Mouse (Mus musculus) gonadal fat pad, adult 2 months (tissue): ENCODE measurements at regions not wholly inside any gene's neighbourhood (a gene's known extent, or its start where the extent isn't known, plus 50 kb on each side); places are given as distances from the start of the nearest gene placed in this dataset.
"Not testable (repeated sequence)": the region's sequence is repeated elsewhere in the genome, so short reads cannot be mapped to it uniquely, and the experiment has no call there.

ENCODE experiments used
- DNase-seq: peaks from one replicate; pipeline ENCODE4 v3.0.0-alpha.2; 2012; ENCODE audit warnings: low read depth

DNA sequence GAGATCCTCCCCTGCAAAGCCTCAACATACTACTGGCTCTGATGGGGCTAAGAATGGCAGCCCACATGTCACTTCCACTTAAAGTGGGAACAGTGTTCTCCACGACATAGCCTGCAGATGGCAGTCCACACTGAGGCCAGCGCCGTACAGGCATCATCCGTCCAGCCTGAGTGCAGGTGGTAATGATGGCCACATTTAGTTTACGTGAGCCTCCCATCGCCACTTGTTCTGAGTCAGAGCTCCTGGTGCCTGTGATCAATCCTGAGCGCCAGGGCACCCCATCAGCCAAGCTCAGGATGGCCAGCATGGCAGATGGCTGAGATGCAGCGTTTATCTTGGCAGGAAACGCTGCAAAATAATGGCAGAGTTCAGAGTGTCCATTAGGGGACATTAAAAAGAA, 159.6 kb downstream of the Adgrd1 start:
- no peak for DNase-seq

DNA sequence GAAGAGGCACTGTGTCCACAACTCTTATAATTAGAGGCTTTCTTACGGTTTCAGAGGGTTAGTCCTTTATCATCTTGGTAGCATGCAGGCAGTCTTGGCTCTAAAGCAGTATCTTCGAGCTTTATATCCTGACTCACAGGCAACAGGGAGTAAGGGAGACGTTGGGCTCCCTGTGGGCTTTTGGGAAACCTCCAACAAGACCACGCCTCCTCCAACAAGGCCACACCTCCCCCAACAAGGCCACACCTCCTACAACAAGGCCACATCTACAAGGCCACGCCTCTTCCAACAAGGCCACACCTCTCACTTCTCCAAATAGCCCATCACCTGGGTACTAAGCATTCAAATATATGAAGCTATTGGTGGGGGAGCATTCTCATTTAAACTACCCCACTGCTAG, 160.7 kb downstream of the Adgrd1 start:
- DNase-seq = no peak

- DNase-seq = no peak
Measured at GRCm38 (mm10) chr5:129260689-129261088, 164.1 kb downstream of the Adgrd1 start.

DNA sequence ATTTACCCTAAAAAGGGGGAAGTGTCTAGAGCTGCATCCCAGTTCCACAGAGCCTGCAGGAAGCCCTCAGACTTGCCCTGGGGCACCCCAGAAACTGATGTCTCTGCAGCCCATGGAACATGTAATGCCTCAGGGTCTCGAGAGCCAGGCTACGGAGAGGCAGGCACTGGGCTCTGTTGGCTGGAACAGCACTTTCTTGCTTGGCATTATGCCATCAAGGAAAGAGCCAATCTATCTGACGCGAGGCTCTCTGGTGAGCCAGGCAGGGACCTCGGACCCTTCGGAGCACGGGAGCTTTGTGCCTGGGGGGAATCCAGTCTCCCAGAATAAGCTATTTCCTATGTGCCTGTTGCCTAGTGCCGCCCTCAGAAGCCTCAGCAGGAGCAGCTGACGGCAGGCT, 166.6 kb downstream of the Adgrd1 start:
- DNase-seq = no peak

DNA sequence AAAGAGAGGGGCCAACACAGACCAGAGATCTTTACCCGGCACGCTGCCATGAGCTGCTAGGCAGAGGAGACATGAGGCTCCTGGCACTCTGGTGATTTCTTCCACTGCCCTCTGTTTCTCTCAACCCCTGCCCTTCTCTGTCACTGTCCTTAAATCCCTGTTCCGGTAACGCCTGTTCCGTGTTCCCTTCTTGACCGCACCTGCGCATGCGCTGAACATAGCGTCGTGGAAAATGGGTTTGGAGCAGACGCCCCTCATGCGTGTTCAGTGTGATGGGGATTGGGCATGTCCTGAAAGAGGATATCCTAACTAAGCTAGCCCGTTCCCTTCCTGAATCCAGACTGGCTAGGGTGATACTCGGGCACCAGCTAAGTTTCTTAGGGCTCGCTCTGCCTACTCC, 167.8 kb downstream of the Adgrd1 start:
- no peak for DNase-seq

- no peak for DNase-seq
Measured at GRCm38 (mm10) chr5:129268456-129268855, 171.9 kb downstream of the Adgrd1 start.

- no peak for DNase-seq
Measured at GRCm38 (mm10) chr5:129270051-129270472, 173.5 kb downstream of the Adgrd1 start.

DNA sequence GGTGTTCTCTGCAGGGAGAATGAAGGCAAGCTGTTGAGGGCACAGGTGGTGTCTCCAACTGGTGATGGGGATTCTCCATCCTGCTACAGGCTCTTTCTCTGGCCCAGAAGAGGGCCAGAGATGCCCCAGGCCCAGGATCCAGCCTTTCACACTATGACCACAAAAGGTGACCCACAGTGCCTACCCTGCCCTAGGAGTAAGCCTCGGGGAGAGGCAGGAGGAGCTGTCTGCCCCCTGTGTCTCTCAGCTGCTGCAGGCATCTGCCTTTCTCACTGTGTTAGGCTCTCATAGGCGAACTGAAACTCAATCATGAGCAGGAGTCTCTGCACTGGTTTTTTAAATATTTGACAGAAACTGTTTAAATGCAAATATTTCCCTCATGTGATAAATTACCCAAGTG, 184.9 kb downstream of the Adgrd1 start:
- DNase-seq = no peak

GRCm38 (mm10) chr5:129282133-129282532, 185.6 kb downstream of the Adgrd1 start:
- no peak for DNase-seq

- DNase-seq = no peak
Measured at GRCm38 (mm10) chr5:129282826-129283225, 186.3 kb downstream of the Adgrd1 start.

- no peak for DNase-seq
Measured at GRCm38 (mm10) chr5:129287481-129287880, 190.9 kb downstream of the Adgrd1 start.

DNA sequence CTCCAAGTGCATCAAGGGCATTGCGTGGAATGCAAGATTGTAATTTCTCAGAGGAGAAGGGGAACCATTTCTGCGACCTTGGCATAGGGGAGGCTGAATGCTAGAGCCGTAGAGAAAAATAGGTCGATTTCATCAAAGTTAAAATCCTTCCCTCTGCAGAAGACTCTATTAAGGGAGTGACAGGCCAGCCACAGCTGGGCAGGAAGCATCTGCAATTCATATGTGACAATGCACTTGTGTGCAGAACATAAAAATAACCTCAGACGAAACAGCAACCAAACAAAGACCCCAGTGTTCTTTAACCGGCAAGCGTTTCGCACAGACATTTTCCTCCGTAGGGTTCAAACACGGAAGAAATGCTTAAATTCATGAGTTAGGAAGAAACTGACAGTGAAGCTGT, 196.3 kb downstream of the Adgrd1 start:
- not testable (repeated sequence) for DNase-seq

GRCm38 (mm10) chr5:129294861-129295542, 198.5 kb downstream of the Adgrd1 start:
- not testable (repeated sequence) for DNase-seq

- DNase-seq = no peak
Measured at GRCm38 (mm10) chr5:129297657-129298349, 201.3 kb downstream of the Adgrd1 start.

GRCm38 (mm10) chr5:129298646-129299455, 202.2 kb upstream of the Sfswap start:
- no peak for DNase-seq

- no peak for DNase-seq
Measured at GRCm38 (mm10) chr5:129299456-129299765, 201.6 kb upstream of the Sfswap start.

GRCm38 (mm10) chr5:129300423-129300822, 200.6 kb upstream of the Sfswap start:
- no peak for DNase-seq

DNA sequence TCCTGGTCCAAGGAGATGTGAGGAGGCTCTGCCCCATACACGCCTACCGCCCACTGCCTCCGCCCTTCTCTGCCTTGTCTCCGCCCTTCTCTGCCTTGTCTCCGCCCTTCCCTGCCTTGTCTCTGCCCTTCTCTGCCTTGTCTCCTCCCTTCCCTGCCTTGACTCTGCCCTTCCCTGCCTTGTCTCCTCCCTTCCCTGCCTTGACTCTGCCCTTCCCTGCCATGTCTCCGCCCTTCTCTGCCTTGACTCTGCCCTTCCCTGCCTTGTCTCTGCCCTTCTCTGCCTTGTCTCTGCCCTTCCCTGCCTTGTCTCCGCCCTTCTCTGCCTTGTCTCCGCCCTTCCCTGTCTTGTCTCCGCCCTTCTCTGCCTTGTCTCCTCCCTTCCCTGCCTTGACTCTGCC, 185.4 kb upstream of the Sfswap start:
- DNase-seq = no peak

- DNase-seq = no peak
Measured at GRCm38 (mm10) chr5:129331094-129331523, 169.9 kb upstream of the Sfswap start.

- no peak for DNase-seq
Measured at GRCm38 (mm10) chr5:129332014-129332413, 169.0 kb upstream of the Sfswap start.

- no peak for DNase-seq
Measured at GRCm38 (mm10) chr5:129338511-129338910, 162.5 kb upstream of the Sfswap start.

GRCm38 (mm10) chr5:129344038-129344437, 157.0 kb upstream of the Sfswap start:
- DNase-seq = no peak

GRCm38 (mm10) chr5:129350024-129350423, 151.0 kb upstream of the Sfswap start:
- no peak for DNase-seq
